Mouse (Mus musculus) cerebellum, postnatal 10 days (tissue): Measurements from ENCODE around the gene Unc13a.

Source experiments
- DNase-seq, 2 experiments: peaks; one replicate each; pipeline ENCODE4 v3.0.0; 2021; ENCODE audit warnings: mixed read lengths in 2 of 2

Unc13a gene

GRCm38 (mm10) chr8:71580201-71580600 lies 91.4 kb downstream of the Unc13a start:
- DNase-seq, result peak in 1 of 2 experiments; percentile 57

DNA sequence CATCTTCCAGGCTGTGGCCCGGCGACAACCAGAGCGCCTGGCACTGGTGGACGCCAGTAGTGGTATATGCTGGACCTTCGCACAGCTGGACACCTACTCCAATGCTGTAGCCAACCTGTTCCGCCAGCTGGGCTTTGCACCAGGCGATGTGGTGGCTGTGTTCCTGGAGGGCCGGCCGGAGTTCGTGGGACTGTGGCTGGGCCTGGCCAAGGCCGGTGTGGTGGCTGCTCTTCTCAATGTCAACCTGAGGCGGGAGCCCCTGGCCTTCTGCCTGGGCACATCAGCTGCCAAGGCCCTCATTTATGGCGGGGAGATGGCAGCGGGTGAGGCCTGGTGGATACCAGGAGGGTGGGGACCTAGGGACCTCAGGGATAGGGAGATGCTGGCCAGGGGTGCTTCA lies 92.1 kb downstream of the Unc13a start:
- peak; percentile 61 to 66 for DNase-seq

- DNase-seq, result no peak
These were observed 92.5 kb downstream of the Unc13a start for GRCm38 (mm10) chr8:71579009-71579408.

GRCm38 (mm10) chr8:71577856-71578387 lies 93.6 kb downstream of the Unc13a start:
- DNase-seq, result peak in 1 of 2 experiments; percentile 41

- DNase-seq, result no peak
These were observed 96.5 kb downstream of the Unc13a start for GRCm38 (mm10) chr8:71575020-71575419.

DNA sequence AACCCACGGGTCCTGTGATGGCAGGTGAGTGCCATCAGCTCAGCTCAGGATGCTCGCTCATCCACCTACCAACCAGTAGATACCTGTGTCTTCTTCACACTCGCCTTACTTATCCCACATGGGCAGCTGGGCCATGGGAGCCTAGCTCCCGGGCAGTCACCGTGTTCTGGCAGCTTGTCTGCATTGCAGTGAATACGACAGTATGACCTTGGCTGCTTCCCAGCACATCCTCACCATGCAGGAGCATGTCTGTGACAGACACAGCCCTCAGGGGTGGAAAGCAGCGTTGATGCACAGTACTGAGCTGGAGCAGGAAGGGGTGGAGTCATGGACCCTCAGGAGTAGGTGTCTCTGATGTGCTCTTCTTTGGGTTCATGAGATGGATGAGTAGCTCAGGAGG lies 97.1 kb downstream of the Unc13a start:
- no peak for DNase-seq
